Mouse (Mus musculus) liver, postnatal 0 days (tissue): ENCODE results near the gene 4933415A04Rik.

Source experiments
- CTCF ChIP-seq: sonication (generic); IDR thresholded peaks from 2 replicates; pipeline ENCODE4 v1.5.1; 2016; ENCODE audit warnings: antibody characterized with exemption, low read depth
- EP300 ChIP-seq: IDR thresholded peaks from 2 replicates; pipeline ENCODE4 v1.6.1; 2016; ENCODE audit warnings: antibody characterized with exemption, low read depth, mild to moderate bottlenecking

GRCm38 (mm10) chr11:43604891-43605290 lies 18.1 kb downstream of the 4933415A04Rik start:
- no peak for TF ChIP-seq CTCF
- TF ChIP-seq EP300, result no peak
